Mouse (Mus musculus) lung, adult 2 months (tissue): ENCODE measurements around the gene Magi2. TPM values are rescaled to one million over a fixed set of nuclear protein-coding genes. Genes with fewer than 3 reads are reported as not detected.

Source experiments
- DNase-seq: peaks from one replicate; pipeline ENCODE4 v3.0.0; 2022
- H3K4me1 ChIP-seq: fragments of 200-500 bp; 2 replicates; pipeline ENCODE4 v1.6.1; 2011; ENCODE audit warnings: low read length; ENCODE audit not compliant: control insufficient read depth, insufficient read depth
- H3K4me3 ChIP-seq: fragments of 200-500 bp; replicated peaks from 2 replicates; pipeline ENCODE3; 2011; ENCODE audit warnings: low read depth, mild to moderate bottlenecking, control low read depth, low read length; ENCODE audit errors: extremely low read depth
- CTCF ChIP-seq: fragments of 200-500 bp; IDR thresholded peaks from 2 replicates; pipeline ENCODE4 v1.5.1; 2011; ENCODE audit warnings: mild to moderate bottlenecking, low read length, control low read depth; ENCODE audit not compliant: insufficient read depth
- POLR2A ChIP-seq: fragments of 200-500 bp; IDR thresholded peaks from 2 replicates; pipeline ENCODE4 v1.6.1; 2011; ENCODE audit warnings: low read depth, mild to moderate bottlenecking, control low read depth, low read length, borderline replicate concordance; ENCODE audit errors: extremely low read depth
- WGBS: fragments of 180-500 bp; shearing (Covaris S2); methylation state at CpG from one replicate; pipeline ENCODE4 v1.1.7; 2018; 5-methylcytosine and 5-hydroxymethylcytosine counted together
- polyA plus RNA-seq: library from polyadenylated mRNA; depleted of rRNA; stranded (reverse); fragments of >200 nt; gene quantifications from 2 replicates; pipeline ENCODE4 v1.2.3, GENCODE M21; 2012

Gene Magi2
- polyA plus RNA-seq, 1 experiment = 2.7 TPM

GRCm38 (mm10) chr5:19906636-19907035 is 679.8 kb downstream of the Magi2 start:
- DNase-seq = no peak
- H3K4me1 ChIP-seq = no peaks in the 10 kb centered on the region
- no peak for TF ChIP-seq CTCF
- no peak for TF ChIP-seq POLR2A
- WGBS = 84% methylated on average over 4 of the region's 4 CpGs
- H3K4me3 ChIP-seq = no peak overlapping the region

GRCm38 (mm10) chr5:19907381-19907982 is 680.6 kb downstream of the Magi2 start:
- TF ChIP-seq CTCF = no peak
- no peak for TF ChIP-seq POLR2A
- DNase-seq = no peak
- Histone ChIP-seq H3K4me3 (no peak overlapping the region), H3K4me1 (no peaks in the 10 kb centered on the region)
- WGBS = 9% methylated on average over 12 of the region's 12 CpGs

- WGBS = 4% methylated on average over 16 of the region's 16 CpGs
- DNase-seq = no peak
- TF ChIP-seq CTCF (no peak), POLR2A (no peak)
- H3K4me1 ChIP-seq = no peaks in the 10 kb centered on the region
- no peak overlapping the region for H3K4me3 ChIP-seq
Observed at GRCm38 (mm10) chr5:19907983-19908705, 681.3 kb downstream of the Magi2 start.

- Histone ChIP-seq H3K4me3 (no peak overlapping the region), H3K4me1 (no peaks in the 10 kb centered on the region)
- no peak for TF ChIP-seq POLR2A
- no peak for TF ChIP-seq CTCF
- no peak for DNase-seq
- WGBS = 3% methylated on average over 5 of the region's 5 CpGs
Observed at GRCm38 (mm10) chr5:19908706-19909060, 681.8 kb downstream of the Magi2 start.

GRCm38 (mm10) chr5:19909071-19909470 is 682.2 kb downstream of the Magi2 start:
- Histone ChIP-seq H3K4me1 (no peaks in the 10 kb centered on the region), H3K4me3 (no peak overlapping the region)
- WGBS = 6% methylated on average over 11 of the region's 11 CpGs
- DNase-seq = no peak
- TF ChIP-seq CTCF (no peak), POLR2A (no peak)

- Histone ChIP-seq H3K4me3 (no peak overlapping the region), H3K4me1 (no peaks in the 10 kb centered on the region)
- 62% methylated on average over 7 of the region's 7 CpGs for WGBS
- no peak for DNase-seq
- TF ChIP-seq CTCF = no peak
- no peak for TF ChIP-seq POLR2A
Observed at GRCm38 (mm10) chr5:19909664-19910063, 682.8 kb downstream of the Magi2 start.

GRCm38 (mm10) chr5:19932102-19932501 is 705.3 kb downstream of the Magi2 start:
- DNase-seq = no peak
- WGBS = 64% methylated on average over 3 of the region's 3 CpGs
- Histone ChIP-seq H3K4me1 (no peaks in the 10 kb centered on the region), H3K4me3 (no peak overlapping the region)
- no peak for TF ChIP-seq POLR2A
- no peak for TF ChIP-seq CTCF

- no peak overlapping the region for H3K4me3 ChIP-seq
- H3K4me1 ChIP-seq = no peaks in the 10 kb centered on the region
- DNase-seq = no peak
- WGBS = 53% methylated on average over 2 of the region's 2 CpGs
- TF ChIP-seq CTCF (no peak), POLR2A (no peak)
Observed at GRCm38 (mm10) chr5:19933190-19933589, 706.4 kb downstream of the Magi2 start.

- Histone ChIP-seq H3K4me3 (no peak overlapping the region), H3K4me1 (no peaks in the 10 kb centered on the region)
- no peak for DNase-seq
- TF ChIP-seq CTCF (no peak), POLR2A (no peak)
- 74% methylated on average over 2 of the region's 2 CpGs for WGBS
Observed at GRCm38 (mm10) chr5:19951102-19951501, 724.3 kb downstream of the Magi2 start.

GRCm38 (mm10) chr5:19964113-19964512 is 737.3 kb downstream of the Magi2 start:
- H3K4me1 ChIP-seq = no peaks in the 10 kb centered on the region
- WGBS = 62% methylated on average over 1 of the region's 1 CpGs
- no peak overlapping the region for H3K4me3 ChIP-seq
- no peak for DNase-seq
- TF ChIP-seq POLR2A = no peak
- TF ChIP-seq CTCF = no peak
